Mouse (Mus musculus): ENCODE measurements around the gene Afm. TPM values are rescaled to one million over a fixed set of nuclear protein-coding genes. Genes with fewer than 3 reads are reported as not detected.

Gene Afm
- polyA plus RNA-seq, 1 experiment from 2014 or later: not detected

DNA sequence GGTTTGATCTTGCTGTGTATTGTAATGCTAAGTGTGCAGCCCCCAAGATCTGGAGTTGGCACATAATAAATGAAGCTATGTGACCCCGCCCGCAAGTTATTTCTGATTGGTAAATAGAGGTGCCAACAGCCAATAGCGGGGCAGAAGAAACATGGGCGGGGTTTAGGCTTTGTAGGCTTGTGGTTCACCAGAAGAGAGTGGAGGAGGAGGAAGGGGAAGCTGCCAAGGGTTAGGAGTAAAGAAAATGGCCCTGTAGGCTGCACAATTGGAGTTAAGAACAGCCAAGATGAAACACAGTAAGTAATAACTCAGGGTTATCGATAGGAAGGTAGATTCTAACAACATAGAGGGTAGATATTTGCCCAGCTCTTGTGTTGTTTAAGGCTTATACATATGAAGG is 67.8 kb downstream of the Afm start:
- Histone ChIP-seq H3K4me3 (replicated peaks) (no peak overlapping the region), H3K27ac (replicated peaks) (no peak overlapping the region), H3K4me1 (no peaks in the 10 kb centered on the region), H3K4me2 (replicated peaks) (no peak overlapping the region), H3K36me3 (no peaks in the 10 kb centered on the region), H3K9me3 (replicated peaks) (no peaks in the 10 kb centered on the region), H3K27me3 (no peaks in the 10 kb centered on the region), H3K9ac (no peak overlapping the region)
- no peak for ATAC-seq (ENCODE audit: insufficient number of reproducible peaks, low FRiP score, low TSS enrichment, low read depth)
- 79% methylated on average over 5 of the region's 5 CpGs for WGBS

DNA sequence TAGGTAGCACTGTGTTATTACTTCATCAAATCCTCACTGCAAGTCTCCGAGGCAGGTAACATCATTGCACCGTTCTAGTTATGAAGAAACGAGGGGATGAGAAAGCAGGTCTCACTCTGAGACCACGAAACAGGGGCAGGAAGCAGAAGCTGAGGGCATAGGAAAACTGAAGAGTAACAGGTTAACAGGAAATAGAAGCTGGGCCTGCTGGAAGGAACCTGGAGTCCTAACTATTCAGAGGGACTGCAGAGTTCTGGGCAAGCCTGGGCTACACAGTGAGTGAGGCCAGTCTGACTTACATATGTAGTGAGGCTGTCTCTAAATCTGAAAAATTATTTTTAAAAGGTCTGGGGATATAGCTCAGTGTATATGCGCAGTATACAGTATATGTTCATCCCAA is 69.4 kb downstream of the Afm start:
- H3K4me2 ChIP-seq (replicated peaks): no peak overlapping the region
- no peak overlapping the region for H3K4me3 ChIP-seq (replicated peaks)
- no peaks in the 10 kb centered on the region for H3K36me3 ChIP-seq
- no peak overlapping the region for H3K27ac ChIP-seq (replicated peaks)
- H3K4me1 ChIP-seq: no peaks in the 10 kb centered on the region
- WGBS: 91% methylated on average over 5 of the region's 5 CpGs
- H3K9me3 ChIP-seq (replicated peaks): no peaks in the 10 kb centered on the region
- no peak for ATAC-seq (ENCODE audit: insufficient number of reproducible peaks, low FRiP score, low TSS enrichment, low read depth)
- H3K9ac ChIP-seq: no peak overlapping the region
- no peaks in the 10 kb centered on the region for H3K27me3 ChIP-seq

DNA sequence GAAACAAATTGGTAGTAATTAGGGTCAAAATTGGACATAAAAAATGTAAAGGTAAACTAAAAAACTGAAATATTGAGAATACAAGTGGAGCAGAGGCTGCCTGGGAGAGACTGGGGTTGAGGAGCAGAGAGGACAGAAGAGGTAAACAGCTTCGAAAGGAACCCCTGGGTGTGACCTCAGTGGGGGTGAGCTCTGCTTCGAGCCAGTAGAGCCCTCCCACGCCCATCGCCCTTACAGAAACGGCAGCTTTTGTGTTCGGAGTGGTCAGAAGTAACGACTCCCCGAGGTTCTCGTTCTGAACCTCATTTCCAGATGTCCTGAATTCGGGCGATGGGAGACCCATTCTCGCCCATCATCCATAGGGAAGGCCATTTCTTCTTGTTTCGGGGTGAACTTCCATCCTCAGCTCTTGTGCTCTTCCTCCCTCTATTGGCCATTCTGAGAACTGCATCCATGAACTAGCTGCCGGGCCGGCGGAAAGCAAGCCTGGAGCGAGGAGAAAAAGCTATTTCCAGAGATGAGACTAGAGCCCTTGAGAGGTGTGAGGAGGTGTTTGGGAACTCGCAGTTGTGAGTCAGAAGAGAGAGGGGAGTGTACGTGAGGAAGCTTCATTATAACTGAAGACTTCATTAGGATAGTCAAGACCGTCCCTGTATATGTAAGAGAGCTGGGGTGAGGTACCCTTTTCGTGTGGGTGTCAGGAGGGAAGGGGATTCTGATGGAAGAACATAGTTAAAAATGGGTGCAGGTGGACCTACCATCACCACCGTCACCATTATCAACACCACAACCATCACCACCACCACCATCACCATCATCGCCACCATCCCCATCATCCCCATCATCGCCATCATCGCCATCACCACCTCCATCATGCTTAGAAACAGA is 70.2 kb downstream of the Afm start:
- H3K9me3 ChIP-seq (replicated peaks): no peaks in the 10 kb centered on the region
- H3K9ac ChIP-seq: no peak overlapping the region; the same call in 1 of the 2 replicates
- ATAC-seq (ENCODE audit: insufficient number of reproducible peaks, low FRiP score, low TSS enrichment, low read depth): no peak; the same call in 1 of the 2 replicates
- peak overlapping the region; percentile 43 for H3K4me3 ChIP-seq (replicated peaks)
- H3K27ac ChIP-seq (replicated peaks): no peak overlapping the region
- H3K27me3 ChIP-seq: no peaks in the 10 kb centered on the region
- no peaks in the 10 kb centered on the region for H3K4me1 ChIP-seq
- no peaks in the 10 kb centered on the region for H3K36me3 ChIP-seq
- WGBS: 22% methylated on average over 25 of the region's 25 CpGs
- peak overlapping the region; percentile 71 for H3K4me2 ChIP-seq (replicated peaks)

DNA sequence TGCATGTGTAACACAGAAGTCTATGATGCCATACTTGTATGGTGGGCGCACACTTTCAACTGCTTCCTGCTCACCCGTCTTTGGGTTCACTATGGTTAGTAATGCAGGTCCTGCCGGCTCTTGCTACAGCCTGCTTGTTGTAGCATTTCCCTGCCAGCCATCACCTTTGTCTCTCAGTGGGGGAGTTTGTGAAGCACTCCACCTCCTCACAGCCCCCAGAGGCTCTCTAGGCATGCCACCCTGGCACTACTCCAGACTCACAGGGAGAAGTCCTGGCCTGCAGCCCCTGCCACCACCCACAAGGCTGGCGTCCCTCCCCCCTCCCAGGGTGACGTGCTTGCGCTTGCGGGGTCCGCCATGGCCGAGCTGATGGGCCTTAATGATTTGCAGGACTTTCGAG is 71.9 kb downstream of the Afm start:
- Histone ChIP-seq H3K4me2 (replicated peaks) (no peak overlapping the region), H3K27ac (replicated peaks) (no peak overlapping the region), H3K4me1 (no peaks in the 10 kb centered on the region), H3K27me3 (no peaks in the 10 kb centered on the region), H3K4me3 (replicated peaks) (no peak overlapping the region), H3K9me3 (replicated peaks) (no peaks in the 10 kb centered on the region), H3K9ac (no peak overlapping the region), H3K36me3 (no peaks in the 10 kb centered on the region)
- no peak; the same call in 1 of the 2 replicates for ATAC-seq (ENCODE audit: insufficient number of reproducible peaks, low FRiP score, low TSS enrichment, low read depth)
- WGBS: 58% methylated on average over 10 of the region's 10 CpGs

- ATAC-seq (ENCODE audit: insufficient number of reproducible peaks, low FRiP score, low TSS enrichment, low read depth): no peak
- 70% methylated on average over 6 of the region's 6 CpGs for WGBS
Measured at GRCm38 (mm10) chr5:90591936-90592335, 73.2 kb downstream of the Afm start.

GRCm38 (mm10) chr5:90594945-90595344 is 76.2 kb downstream of the Afm start:
- Histone ChIP-seq H3K36me3 (no peaks in the 10 kb centered on the region), H3K9ac (no peak overlapping the region), H3K4me3 (replicated peaks) (no peak overlapping the region), H3K4me2 (replicated peaks) (no peak overlapping the region), H3K27ac (replicated peaks) (no peak overlapping the region), H3K27me3 (no peaks in the 10 kb centered on the region), H3K4me1 (no peaks in the 10 kb centered on the region), H3K9me3 (replicated peaks) (no peaks in the 10 kb centered on the region)
- 87% methylated on average over 13 of the region's 13 CpGs for WGBS
- no peak for ATAC-seq (ENCODE audit: insufficient number of reproducible peaks, low FRiP score, low TSS enrichment, low read depth)

More at GRCm38 (mm10) chr5:90591936-90592335, 73.2 kb downstream of the Afm start:
- H3K4me2 ChIP-seq (replicated peaks): no peak overlapping the region
- H3K4me1 ChIP-seq: no peaks in the 10 kb centered on the region
- no peaks in the 10 kb centered on the region for H3K9me3 ChIP-seq (replicated peaks)
- H3K27ac ChIP-seq (replicated peaks): no peak overlapping the region
- no peaks in the 10 kb centered on the region for H3K27me3 ChIP-seq
- H3K9ac ChIP-seq: no peak overlapping the region
- H3K36me3 ChIP-seq: no peaks in the 10 kb centered on the region
- no peak overlapping the region for H3K4me3 ChIP-seq (replicated peaks)

DNA sequence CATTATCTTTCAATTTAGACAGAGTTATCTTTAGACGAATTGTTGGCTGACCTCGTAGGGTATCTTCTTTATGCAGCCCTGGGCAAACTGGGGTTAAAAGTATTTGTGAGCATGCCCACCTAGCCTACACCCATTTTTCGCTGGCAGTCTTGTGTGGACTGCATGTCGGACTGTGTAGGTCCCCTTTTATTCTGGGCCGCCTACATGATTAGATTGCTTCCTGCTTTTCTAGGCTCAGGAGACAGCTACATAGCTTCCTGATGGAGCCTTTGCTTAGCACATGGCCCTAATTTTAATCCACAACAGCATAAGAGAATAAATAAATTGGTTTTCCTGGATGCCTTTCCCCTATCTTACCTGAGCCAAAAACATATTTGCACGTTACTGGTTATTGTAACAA is 77.4 kb downstream of the Afm start:
- Histone ChIP-seq H3K4me1 (no peaks in the 10 kb centered on the region), H3K27me3 (no peaks in the 10 kb centered on the region), H3K9ac (no peak overlapping the region), H3K4me2 (replicated peaks) (no peak overlapping the region), H3K36me3 (no peaks in the 10 kb centered on the region), H3K9me3 (replicated peaks) (no peaks in the 10 kb centered on the region), H3K4me3 (replicated peaks) (no peak overlapping the region), H3K27ac (replicated peaks) (no peak overlapping the region)
- ATAC-seq (ENCODE audit: insufficient number of reproducible peaks, low FRiP score, low TSS enrichment, low read depth): no peak
- 74% methylated on average over 6 of the region's 6 CpGs for WGBS

- no peaks in the 10 kb centered on the region for H3K36me3 ChIP-seq
- no peaks in the 10 kb centered on the region for H3K4me1 ChIP-seq
- H3K4me2 ChIP-seq (replicated peaks): no peak overlapping the region
- H3K27ac ChIP-seq (replicated peaks): no peak overlapping the region
- 15% methylated on average over 6 of the region's 6 CpGs for WGBS
- H3K9me3 ChIP-seq (replicated peaks): no peaks in the 10 kb centered on the region
- H3K4me3 ChIP-seq (replicated peaks): no peak overlapping the region
- H3K9ac ChIP-seq: no peak overlapping the region
- no peaks in the 10 kb centered on the region for H3K27me3 ChIP-seq
- ATAC-seq (ENCODE audit: insufficient number of reproducible peaks, low FRiP score, low TSS enrichment, low read depth): no peak
Measured at GRCm38 (mm10) chr5:90601469-90601868, 82.7 kb downstream of the Afm start.

Other genes starting within 250 kb of the Afm start
- 24.6 and 25.9 TPM in 2 replicates for gene Ankrd17, start 152.4 kb upstream of the Afm start, polyA plus RNA-seq (2015; fragmentation: Nextera tagmentation; extraction: Ambion mirVana)
- 6.9 and 7.1 TPM in 2 replicates for gene Gm9958, start 151.7 kb upstream of the Afm start, polyA plus RNA-seq (2015; fragmentation: Nextera tagmentation; extraction: Ambion mirVana)
- gene Alb, start 58.0 kb upstream of the Afm start, polyA plus RNA-seq (2015; fragmentation: Nextera tagmentation; extraction: Ambion mirVana): 2.6 and 3.1 TPM in 2 replicates
- 0.21 and 0.64 TPM in 2 replicates for gene Afp, start 28.2 kb upstream of the Afm start, polyA plus RNA-seq (2015; fragmentation: Nextera tagmentation; extraction: Ambion mirVana)
- gene 5830473C10Rik, start 42.2 kb downstream of the Afm start, polyA plus RNA-seq (2015; fragmentation: Nextera tagmentation; extraction: Ambion mirVana): 0.20 TPM in 1 of 2 replicates, not detected in the other
- gene Rassf6, start 121.7 kb downstream of the Afm start, polyA plus RNA-seq (2015; fragmentation: Nextera tagmentation; extraction: Ambion mirVana): 3.8 and 4.3 TPM in 2 replicates
- 1.4 and 3.2 TPM in 2 replicates for gene Cxcl5, start 240.4 kb downstream of the Afm start, polyA plus RNA-seq (2015; fragmentation: Nextera tagmentation; extraction: Ambion mirVana)
- 2.7 TPM in 2 replicates for gene Ppbp, start 249.6 kb downstream of the Afm start, polyA plus RNA-seq (2015; fragmentation: Nextera tagmentation; extraction: Ambion mirVana)

All from embryonic facial prominence, embryonic 15.5 days (tissue).